Mouse (Mus musculus) heart, adult 2 months (tissue): Measurements from ENCODE around the gene Otp.

ENCODE experiments used
- CTCF ChIP-seq: fragments of 200-600 bp; IDR thresholded peaks from 2 replicates; pipeline ENCODE4 v1.8.1; 2022; ENCODE audit warnings: antibody characterized with exemption, mild to moderate bottlenecking, moderate library complexity
- POLR2A ChIP-seq: fragments of 200-500 bp; IDR thresholded peaks from 2 replicates; pipeline ENCODE4 v1.6.1; 2011; ENCODE audit warnings: mild to moderate bottlenecking, low read depth, low read length, control low read depth; ENCODE audit not compliant: insufficient read depth

GRCm38 (mm10) chr13:94877991-94878745 lies 2.8 kb downstream of the Otp start:
- TF ChIP-seq POLR2A (no peak), CTCF (no peak)
